Mouse (Mus musculus) frontal cortex, adult 2 months (tissue): ENCODE data around the gene Bpi. TPM values are rescaled to one million over a fixed set of nuclear protein-coding genes. Genes with fewer than 3 reads are reported as not detected.

ENCODE experiments used
- DNase-seq, 2 experiments: peaks; one replicate each; pipeline ENCODE4 v3.0.0; 2022; ENCODE audit warnings: low spot score in 1 of 2; ENCODE audit errors: extremely low spot score in 1 of 2
- polyA plus RNA-seq: library from polyadenylated mRNA; depleted of rRNA; stranded (reverse); fragments of >200 nt; gene quantifications from 2 replicates; pipeline ENCODE4 v1.2.3, GENCODE M21; 2012

The Bpi gene
- polyA plus RNA-seq, 1 experiment = not detected

GRCm38 (mm10) chr2:158241126-158241738 is 16.7 kb upstream of the Bpi start:
- DNase-seq = no peak

GRCm38 (mm10) chr2:158242170-158242896 is 15.6 kb upstream of the Bpi start:
- peak; percentile 40 to 67 for DNase-seq

GRCm38 (mm10) chr2:158243129-158243870 is 14.6 kb upstream of the Bpi start:
- peak; percentile 32 to 74 for DNase-seq

GRCm38 (mm10) chr2:158245072-158245817 is 12.6 kb upstream of the Bpi start:
- no peak for DNase-seq

- no peak for DNase-seq
Observed at GRCm38 (mm10) chr2:158247852-158248251, 10.0 kb upstream of the Bpi start.

- DNase-seq = no peak
Observed at GRCm38 (mm10) chr2:158248318-158248717, 9.6 kb upstream of the Bpi start.

GRCm38 (mm10) chr2:158250558-158250957 is 7.3 kb upstream of the Bpi start:
- DNase-seq = peak in 1 of 2 experiments; percentile 34

- no peak for DNase-seq
Observed at GRCm38 (mm10) chr2:158253806-158254205, 4.1 kb upstream of the Bpi start.

GRCm38 (mm10) chr2:158256894-158257293 is 1.0 kb upstream of the Bpi start:
- no peak for DNase-seq

- peak in 1 of 2 experiments; percentile 74 for DNase-seq
Observed at GRCm38 (mm10) chr2:158258781-158259180, 887 bp downstream of the Bpi start.

- no peak for DNase-seq
Observed at GRCm38 (mm10) chr2:158259498-158259897, 1.6 kb downstream of the Bpi start.

- peak in 1 of 2 experiments; percentile 54 for DNase-seq
Observed at GRCm38 (mm10) chr2:158264877-158265276, 7.0 kb downstream of the Bpi start.

- DNase-seq = no peak
Observed at GRCm38 (mm10) chr2:158270017-158270416, 12.1 kb downstream of the Bpi start.

GRCm38 (mm10) chr2:158273646-158274045 is 15.8 kb downstream of the Bpi start:
- DNase-seq = no peak

GRCm38 (mm10) chr2:158275349-158275748 is 17.5 kb downstream of the Bpi start:
- no peak for DNase-seq

- DNase-seq = no peak
Observed at GRCm38 (mm10) chr2:158275811-158276210, 17.9 kb downstream of the Bpi start.

GRCm38 (mm10) chr2:158276451-158276850 is 18.6 kb downstream of the Bpi start:
- DNase-seq = no peak

GRCm38 (mm10) chr2:158276878-158277277 is 19.0 kb downstream of the Bpi start:
- DNase-seq = no peak

- DNase-seq = no peak
Observed at GRCm38 (mm10) chr2:158279656-158280055, 21.8 kb downstream of the Bpi start.

- DNase-seq = no peak
Observed at GRCm38 (mm10) chr2:158281497-158282205, 23.8 kb downstream of the Bpi start.
